Mouse (Mus musculus): ENCODE results near the gene Tubgcp6. TPM values are rescaled to one million over a fixed set of nuclear protein-coding genes. Genes with fewer than 3 reads are reported as not detected.

The Tubgcp6 gene
- polyA plus RNA-seq, 1 experiment from 2014 or later, result 3.3 TPM

- Histone ChIP-seq H3K4me1 (ENCODE audit: insufficient read depth) (peaks cover 31% of the 10 kb centered on the region), H3K27ac (ENCODE audit: low read depth) (peak overlapping the region; percentile 96), H3K27me3 (ENCODE audit: insufficient read depth, low read length) (no peaks in the 10 kb centered on the region), H3K4me3 (ENCODE audit: low read depth, low read length) (peak overlapping the region; percentile 81), H3K4me2 (ENCODE audit: low read depth, low read length) (peak overlapping the region; percentile 88), H3K9me3 (ENCODE audit: low read length) (no peaks in the 10 kb centered on the region), H3K36me3 (replicated peaks; ENCODE audit: insufficient read depth, low read length) (peaks cover 41% of the 10 kb centered on the region), H3K9ac (replicated peaks) (peak overlapping the region; percentile 95)
- WGBS (ENCODE audit: insufficient replicate concordance), result 4% methylated on average over 59 of the region's 68 CpGs
- peak; percentile 70 for ATAC-seq
- peak; percentile 61 for DNase-seq
- TF ChIP-seq CTCF (IDR thresholded peaks at IDR 0.05; ENCODE audit: low read depth) (no peak), EP300 (IDR thresholded peaks at IDR 0.05; ENCODE audit: low read depth) (peak; percentile 45; the same call in 1 of the 2 replicates)
Observed at GRCm38 (mm10) chr15:89089248-89090051, 33.5 kb downstream of the Tubgcp6 start.

- DNase-seq (peak; percentile 91), ATAC-seq (peak; percentile 84)
- peaks cover 36% of the 10 kb centered on the region for H3K4me1 ChIP-seq (ENCODE audit: insufficient read depth)
- TF ChIP-seq CTCF (IDR thresholded peaks at IDR 0.05; ENCODE audit: low read depth) (no peak), EP300 (IDR thresholded peaks at IDR 0.05; ENCODE audit: low read depth) (no peak)
- H3K9ac ChIP-seq (replicated peaks), result peak within 1 kb of the TSS; percentile 95
- H3K36me3 ChIP-seq (replicated peaks; ENCODE audit: insufficient read depth, low read length), result peaks cover 39% of the 10 kb centered on the region
- H3K27ac ChIP-seq (ENCODE audit: low read depth), result peak within 1 kb of the TSS; percentile 96
- no peaks in the 10 kb centered on the region for H3K27me3 ChIP-seq (ENCODE audit: insufficient read depth, low read length)
- H3K4me2 ChIP-seq (ENCODE audit: low read depth, low read length), result peak within 1 kb of the TSS; percentile 88
- WGBS (ENCODE audit: insufficient replicate concordance), result 2% methylated on average over 37 of the region's 38 CpGs
- no peaks in the 10 kb centered on the region for H3K9me3 ChIP-seq (ENCODE audit: low read length)
- peak within 1 kb of the TSS; percentile 81 for H3K4me3 ChIP-seq (ENCODE audit: low read depth, low read length)
Observed at GRCm38 (mm10) chr15:89088607-89089247, 34.2 kb downstream of the Tubgcp6 start, which contains the start of gene Selenoo. Gene Selenoo, plus strand, starts transcription at chr15:89089084.

GRCm38 (mm10) chr15:89084826-89085225 lies 38.1 kb downstream of the Tubgcp6 start:
- H3K4me3 ChIP-seq (ENCODE audit: low read depth, low read length), result no peak overlapping the region
- no peaks in the 10 kb centered on the region for H3K27me3 ChIP-seq (ENCODE audit: insufficient read depth, low read length)
- H3K4me1 ChIP-seq (ENCODE audit: insufficient read depth), result peaks cover 19% of the 10 kb centered on the region
- peaks cover 50% of the 10 kb centered on the region for H3K36me3 ChIP-seq (replicated peaks; ENCODE audit: insufficient read depth, low read length)
- 85% methylated on average over 2 of the region's 2 CpGs for WGBS (ENCODE audit: insufficient replicate concordance)
- ATAC-seq (no peak), DNase-seq (no peak)
- TF ChIP-seq EP300 (IDR thresholded peaks at IDR 0.05; ENCODE audit: low read depth) (no peak), CTCF (IDR thresholded peaks at IDR 0.05; ENCODE audit: low read depth) (no peak)
- peak overlapping the region; percentile 80; the same call in 1 of the 2 replicates for H3K27ac ChIP-seq (ENCODE audit: low read depth)
- H3K9ac ChIP-seq (replicated peaks), result no peak overlapping the region
- H3K4me2 ChIP-seq (ENCODE audit: low read depth, low read length), result no peak overlapping the region
- H3K9me3 ChIP-seq (ENCODE audit: low read length), result no peaks in the 10 kb centered on the region

- H3K4me1 ChIP-seq (ENCODE audit: insufficient read depth), result peaks cover 17% of the 10 kb centered on the region
- H3K9ac ChIP-seq (replicated peaks), result no peak overlapping the region
- peak overlapping the region; percentile 80 for H3K27ac ChIP-seq (ENCODE audit: low read depth)
- TF ChIP-seq EP300 (IDR thresholded peaks at IDR 0.05; ENCODE audit: low read depth) (peak; percentile 59; the same call in 1 of the 2 replicates), CTCF (IDR thresholded peaks at IDR 0.05; ENCODE audit: low read depth) (no peak)
- peak; percentile 59 for ATAC-seq
- no peaks in the 10 kb centered on the region for H3K27me3 ChIP-seq (ENCODE audit: insufficient read depth, low read length)
- H3K4me3 ChIP-seq (ENCODE audit: low read depth, low read length), result no peak overlapping the region
- 81% methylated on average over 1 of the region's 1 CpGs for WGBS (ENCODE audit: insufficient replicate concordance)
- no peak overlapping the region for H3K4me2 ChIP-seq (ENCODE audit: low read depth, low read length)
- DNase-seq, result no peak
- H3K9me3 ChIP-seq (ENCODE audit: low read length), result no peaks in the 10 kb centered on the region
- H3K36me3 ChIP-seq (replicated peaks; ENCODE audit: insufficient read depth, low read length), result peaks cover 52% of the 10 kb centered on the region
Observed at GRCm38 (mm10) chr15:89083906-89084305, 39.0 kb downstream of the Tubgcp6 start.

- peak overlapping the region; percentile 90 for H3K9ac ChIP-seq (replicated peaks)
Observed at GRCm38 (mm10) chr15:89078208-89078836, 44.6 kb downstream of the Tubgcp6 start.

More at GRCm38 (mm10) chr15:89078208-89078836, 44.6 kb downstream of the Tubgcp6 start:
- H3K4me1 ChIP-seq (ENCODE audit: insufficient read depth), result peaks cover 36% of the 10 kb centered on the region
- no peaks in the 10 kb centered on the region for H3K27me3 ChIP-seq (ENCODE audit: insufficient read depth, low read length)
- DNase-seq (peak; percentile 77), ATAC-seq (peak; percentile 37)
- H3K9me3 ChIP-seq (ENCODE audit: low read length), result no peaks in the 10 kb centered on the region
- TF ChIP-seq EP300 (IDR thresholded peaks at IDR 0.05; ENCODE audit: low read depth) (no peak), CTCF (IDR thresholded peaks at IDR 0.05; ENCODE audit: low read depth) (no peak)
- peaks cover 19% of the 10 kb centered on the region for H3K36me3 ChIP-seq (replicated peaks; ENCODE audit: insufficient read depth, low read length)
- peak overlapping the region; percentile 36; the same call in 1 of the 2 replicates for H3K4me3 ChIP-seq (ENCODE audit: low read depth, low read length)
- peak overlapping the region; percentile 83 for H3K27ac ChIP-seq (ENCODE audit: low read depth)
- 27% methylated on average over 9 of the region's 9 CpGs for WGBS (ENCODE audit: insufficient replicate concordance)
- H3K4me2 ChIP-seq (ENCODE audit: low read depth, low read length), result peak overlapping the region; percentile 98
